Mouse (Mus musculus) ES-Bruce4 (cell line): ENCODE measurements around the gene Pamr1.

Experiments
- CTCF ChIP-seq: IDR thresholded peaks from one replicate; pipeline ENCODE4 v1.8.1; 2011; ENCODE audit warnings: low read depth, low read length
- EP300 ChIP-seq: IDR thresholded peaks from 2 replicates; pipeline ENCODE4 v1.6.1; 2011; ENCODE audit warnings: low read depth, low read length; ENCODE audit not compliant: insufficient read depth
- POLR2A ChIP-seq: IDR thresholded peaks from one replicate; pipeline ENCODE4 v1.8.1; 2011; ENCODE audit warnings: low read length; ENCODE audit not compliant: insufficient read depth

DNA sequence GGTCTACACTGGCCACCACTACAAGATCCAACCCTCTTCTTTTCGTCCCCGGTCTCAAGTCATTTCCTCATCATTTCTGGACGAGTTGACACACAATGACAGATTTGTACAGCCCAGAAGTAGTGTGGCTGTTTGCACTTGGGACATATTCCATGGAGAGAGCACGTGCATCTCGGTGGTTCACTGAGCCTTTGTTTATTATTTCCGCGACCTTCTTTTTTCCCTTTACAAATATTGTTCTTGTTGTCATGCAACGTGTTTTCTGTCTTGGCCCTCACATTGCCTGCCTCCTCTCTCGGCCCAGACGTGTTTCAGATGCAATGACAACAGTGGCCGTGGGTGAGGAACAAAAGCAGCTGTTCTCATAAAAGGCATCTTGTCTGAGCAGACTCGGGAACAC, 9.2 kb downstream of the Pamr1 start:
- TF ChIP-seq EP300 (no peak), CTCF (no peak), POLR2A (no peak)
